Mouse (Mus musculus) kidney, embryonic 16.5 days (tissue): Measurements from ENCODE around the gene Hace1. TPM values are rescaled to one million over a fixed set of nuclear protein-coding genes. Genes with fewer than 3 reads are reported as not detected.

ENCODE experiments used
- ATAC-seq: fragments of 200-750 bp; cut with Nextera tagmentation; 2 replicates; pipeline ENCODE4 v1.8.0; 2017; ENCODE audit warnings: moderate TSS enrichment; ENCODE audit not compliant: low FRiP score, low TSS enrichment
- H3K27ac ChIP-seq: fragments of 300-500 bp; sonication (generic); 2 replicates; pipeline ENCODE4 v1.5.1; 2014; ENCODE audit warnings: low read length
- H3K27me3 ChIP-seq: fragments of 300-500 bp; sonication (generic); 2 replicates; pipeline ENCODE4 v1.6.1; 2014; ENCODE audit warnings: low read length, control low read depth, mixed read lengths; ENCODE audit not compliant: insufficient read depth
- H3K36me3 ChIP-seq: fragments of 300-500 bp; sonication (generic); 2 replicates; pipeline ENCODE4 v1.6.1; 2014; ENCODE audit warnings: low read length, control low read depth, mixed read lengths; ENCODE audit not compliant: insufficient read depth
- H3K4me1 ChIP-seq: fragments of 300-500 bp; sonication (generic); 2 replicates; pipeline ENCODE4 v1.6.1; 2014; ENCODE audit warnings: low read length, control low read depth, mixed read lengths; ENCODE audit not compliant: insufficient read depth
- H3K4me2 ChIP-seq: fragments of 300-500 bp; sonication (generic); replicated peaks from 2 replicates; pipeline ENCODE4 v1.6.1; 2014; ENCODE audit warnings: low read depth, low read length
- H3K4me3 ChIP-seq: fragments of 300-500 bp; sonication (generic); 2 replicates; pipeline ENCODE4 v1.5.1; 2014; ENCODE audit warnings: mild to moderate bottlenecking, low read length
- H3K9ac ChIP-seq: fragments of 300-500 bp; sonication (generic); replicated peaks from 2 replicates; pipeline ENCODE4 v1.6.1; 2014; ENCODE audit warnings: low read length
- H3K9me3 ChIP-seq: fragments of 300-500 bp; sonication (generic); 2 replicates; pipeline ENCODE4 v1.6.1; 2016; ENCODE audit warnings: low read length, control low read depth
- WGBS: fragments of 180-500 bp; shearing (Covaris S2); extraction: QIAGEN DNeasy Blood & Tissue Kit; methylation state at CpG from one replicate; pipeline ENCODE4 v1.1.7; 2014; 5-methylcytosine and 5-hydroxymethylcytosine counted together
- polyA plus RNA-seq: library from polyadenylated mRNA; unstranded; fragments of >200 nt; fragmentation: Nextera tagmentation; extraction: Ambion mirVana; gene quantifications from 2 replicates; pipeline ENCODE4 v1.2.1, GENCODE M21; 2015

The Hace1 gene
- polyA plus RNA-seq, 1 experiment from 2014 or later: 18.5 TPM

DNA sequence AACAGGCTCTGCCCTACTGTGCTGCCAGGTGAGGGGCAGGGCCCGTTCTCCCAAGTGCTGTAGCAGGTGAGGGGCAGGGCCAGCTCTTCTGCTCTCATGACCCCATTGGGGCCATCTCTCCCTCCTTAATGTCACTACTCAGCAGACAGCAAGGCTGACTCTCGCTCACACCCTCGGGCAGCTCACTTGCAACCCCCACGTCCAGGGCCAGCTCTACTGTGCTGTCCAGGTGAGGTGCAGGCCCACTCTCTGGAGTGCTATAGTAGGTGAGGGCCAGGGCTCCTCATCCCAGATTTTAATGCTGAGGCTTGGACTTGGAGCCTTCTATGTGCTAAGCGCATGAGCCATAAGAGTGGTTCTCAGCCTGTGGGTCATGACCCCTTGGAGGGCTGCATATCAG lies 38.4 kb downstream of the Hace1 start:
- peak; percentile 51; the same call in 1 of the 2 replicates for ATAC-seq
- Histone ChIP-seq H3K9me3 (no peaks in the 10 kb centered on the region), H3K36me3 (0 out of 2 replicates have a peak, but pooled peaks cover 5% of the 10 kb centered on the region), H3K4me3 (no peak overlapping the region), H3K4me1 (no peaks in the 10 kb centered on the region), H3K27me3 (no peaks in the 10 kb centered on the region), H3K27ac (no peak overlapping the region), H3K4me2 (no peak overlapping the region), H3K9ac (no peak overlapping the region)
- whole genome bisulfite sequencing: 87% methylated on average over 5 of the region's 5 CpGs

DNA sequence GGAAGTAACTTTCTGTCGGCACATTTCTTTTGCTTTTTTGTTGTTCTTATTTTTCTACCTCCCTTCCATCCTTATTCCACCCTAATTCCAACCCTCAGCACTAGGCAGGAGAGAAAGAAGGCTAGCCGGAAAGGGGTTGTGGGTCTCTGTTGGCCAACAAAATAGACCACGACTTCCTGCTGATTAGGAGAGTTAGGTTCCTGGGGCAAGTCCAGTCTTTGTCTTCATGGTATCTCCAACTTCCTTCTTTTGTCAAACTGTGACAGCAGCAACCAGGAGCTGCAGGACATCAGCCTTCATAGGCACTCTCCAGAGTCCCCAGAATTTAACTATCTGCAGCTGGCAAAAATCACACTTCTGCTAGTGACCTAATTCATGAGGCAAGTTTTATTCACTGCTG lies 41.4 kb downstream of the Hace1 start:
- no peak overlapping the region for H3K9ac ChIP-seq
- no peaks in the 10 kb centered on the region for H3K9me3 ChIP-seq
- H3K4me2 ChIP-seq: no peak overlapping the region
- 0 out of 2 replicates have a peak, but pooled peaks cover 3% of the 10 kb centered on the region for H3K36me3 ChIP-seq
- WGBS: 84% methylated on average over 3 of the region's 3 CpGs
- H3K27me3 ChIP-seq: no peaks in the 10 kb centered on the region
- no peak overlapping the region for H3K27ac ChIP-seq
- H3K4me3 ChIP-seq: no peak overlapping the region
- no peak for ATAC-seq
- no peaks in the 10 kb centered on the region for H3K4me1 ChIP-seq

DNA sequence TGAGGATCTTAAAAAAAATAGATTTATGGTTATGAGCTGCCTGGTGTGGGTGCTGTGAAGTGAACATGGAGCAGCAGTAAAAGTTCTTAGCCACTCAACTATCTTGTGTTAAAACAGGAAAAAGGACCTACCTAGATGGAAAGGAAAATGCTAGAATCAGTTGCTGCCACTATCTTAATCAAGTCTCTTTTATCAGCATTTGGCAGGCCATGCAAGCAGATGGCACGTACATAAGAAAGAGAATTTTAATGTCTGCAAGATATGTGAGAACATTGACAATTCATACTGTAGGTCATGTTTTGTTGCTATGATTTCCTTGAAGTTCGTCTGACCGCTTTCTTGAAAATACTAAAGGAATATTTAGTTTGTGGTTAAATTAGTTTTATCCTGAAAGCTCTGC lies 54.4 kb downstream of the Hace1 start:
- H3K27me3 ChIP-seq: no peaks in the 10 kb centered on the region
- no peaks in the 10 kb centered on the region for H3K9me3 ChIP-seq
- H3K4me1 ChIP-seq: no peaks in the 10 kb centered on the region
- H3K36me3 ChIP-seq: no peaks in the 10 kb centered on the region
- H3K9ac ChIP-seq: no peak overlapping the region
- 92% methylated on average over 3 of the region's 3 CpGs for WGBS
- no peak overlapping the region for H3K27ac ChIP-seq
- no peak overlapping the region for H3K4me3 ChIP-seq
- ATAC-seq: no peak
- no peak overlapping the region for H3K4me2 ChIP-seq

DNA sequence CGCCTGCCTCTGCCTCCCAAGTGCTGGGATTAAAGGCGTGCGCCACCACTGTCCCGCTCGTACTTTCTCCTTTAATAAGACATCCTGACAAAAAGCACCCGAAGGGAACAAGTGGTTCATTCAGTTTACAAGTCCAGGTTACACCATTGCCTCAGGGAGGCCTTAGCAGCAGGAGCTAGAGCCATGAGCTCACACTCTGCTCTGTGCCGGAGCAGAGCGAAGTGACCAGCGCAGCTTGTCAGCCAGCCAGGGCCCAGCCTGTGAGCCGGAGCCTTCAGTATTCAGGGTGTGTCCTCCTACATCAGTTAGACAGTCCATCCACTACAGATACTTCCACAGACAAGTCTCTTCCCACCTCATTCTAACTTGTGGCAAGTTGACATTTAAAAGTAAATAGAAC lies 55.0 kb downstream of the Hace1 start:
- Histone ChIP-seq H3K4me3 (no peak overlapping the region), H3K4me1 (no peaks in the 10 kb centered on the region), H3K27me3 (no peaks in the 10 kb centered on the region), H3K27ac (no peak overlapping the region), H3K36me3 (no peaks in the 10 kb centered on the region), H3K9me3 (no peaks in the 10 kb centered on the region), H3K4me2 (no peak overlapping the region), H3K9ac (no peak overlapping the region)
- 95% methylated on average over 10 of the region's 10 CpGs for WGBS
- no peak for ATAC-seq

DNA sequence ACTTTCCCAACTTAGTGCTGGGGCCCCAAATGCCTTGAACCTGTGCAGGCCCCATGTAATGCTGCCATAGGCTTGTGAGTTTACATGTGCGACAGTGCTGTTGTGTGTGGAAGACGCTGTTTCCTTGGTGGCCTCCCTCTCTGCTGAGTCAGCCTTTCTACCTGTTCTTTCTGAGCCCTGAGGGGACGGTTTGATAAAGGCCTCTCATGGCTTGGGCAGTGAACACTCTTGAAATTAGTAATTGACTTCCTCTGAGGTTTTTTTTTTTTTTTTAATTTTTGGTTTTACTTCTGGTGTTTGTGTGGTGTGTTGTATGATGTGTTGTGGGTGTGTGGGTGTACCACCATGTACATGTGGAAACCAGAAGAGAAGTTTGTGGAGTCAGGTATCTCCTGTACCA lies 57.6 kb downstream of the Hace1 start:
- no peaks in the 10 kb centered on the region for H3K27me3 ChIP-seq
- no peak overlapping the region for H3K9ac ChIP-seq
- 87% methylated on average over 3 of the region's 3 CpGs for WGBS

DNA sequence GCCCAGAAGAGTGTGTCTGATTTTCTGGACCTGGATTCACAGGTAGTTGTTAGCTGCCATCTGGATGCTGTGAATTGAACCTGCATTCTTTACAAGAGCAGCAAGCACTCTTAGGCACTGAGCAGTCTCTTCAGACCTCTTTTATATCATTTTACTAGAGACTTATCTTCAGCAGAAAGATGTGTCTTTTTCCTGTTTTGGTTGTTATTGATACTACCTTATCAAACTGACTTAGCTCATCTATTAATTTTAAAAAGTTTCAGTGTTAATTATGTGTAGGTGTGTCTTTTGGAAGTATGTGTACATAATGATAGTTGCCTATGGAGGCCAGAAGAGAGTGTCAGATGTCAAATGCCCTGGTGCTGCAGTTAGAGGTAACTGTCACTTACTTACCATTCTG lies 62.1 kb downstream of the Hace1 start:
- no peak overlapping the region for H3K9ac ChIP-seq
- ATAC-seq: no peak

More for the DNA sequence above, 57.6 kb downstream of the Hace1 start:
- H3K4me1 ChIP-seq: no peaks in the 10 kb centered on the region
- ATAC-seq: no peak
- H3K9me3 ChIP-seq: no peaks in the 10 kb centered on the region
- no peak overlapping the region for H3K4me3 ChIP-seq
- no peak overlapping the region for H3K27ac ChIP-seq
- H3K36me3 ChIP-seq: no peaks in the 10 kb centered on the region
- H3K4me2 ChIP-seq: no peak overlapping the region

DNA sequence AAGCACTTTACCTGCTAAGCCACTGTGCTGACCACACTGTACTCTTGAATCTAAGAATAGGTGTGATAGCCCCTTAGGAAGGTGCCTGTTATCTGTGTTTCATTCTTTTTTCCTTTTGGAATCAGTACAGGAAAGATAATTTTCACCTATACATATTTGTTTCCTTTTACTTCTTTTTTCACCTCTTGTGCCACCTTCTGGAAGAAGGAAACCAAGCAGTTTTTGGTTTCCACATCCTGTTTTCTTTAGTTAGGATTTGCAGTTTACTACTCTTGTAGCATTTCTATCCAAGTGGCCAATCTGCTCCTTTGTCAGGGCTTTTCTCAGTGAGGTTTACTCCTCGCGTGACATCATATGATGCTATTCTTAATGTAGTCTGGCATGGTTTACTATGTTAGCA lies 76.4 kb downstream of the Hace1 start:
- no peak for ATAC-seq
- Histone ChIP-seq H3K9me3 (no peaks in the 10 kb centered on the region), H3K9ac (no peak overlapping the region), H3K4me1 (no peaks in the 10 kb centered on the region), H3K27me3 (no peaks in the 10 kb centered on the region), H3K36me3 (peaks cover 3% of the 10 kb centered on the region; the same call in 1 of the 2 replicates), H3K4me2 (no peak overlapping the region), H3K4me3 (no peak overlapping the region), H3K27ac (no peak overlapping the region)
- 93% methylated on average over 2 of the region's 2 CpGs for WGBS

More for the DNA sequence above, 62.1 kb downstream of the Hace1 start:
- H3K4me2 ChIP-seq: no peak overlapping the region
- no peaks in the 10 kb centered on the region for H3K4me1 ChIP-seq
- H3K9me3 ChIP-seq: peaks cover 6% of the 10 kb centered on the region; the same call in 1 of the 2 replicates
- peaks cover 8% of the 10 kb centered on the region for H3K36me3 ChIP-seq
- no peaks in the 10 kb centered on the region for H3K27me3 ChIP-seq
- no peak overlapping the region for H3K4me3 ChIP-seq
- no peak overlapping the region for H3K27ac ChIP-seq

DNA sequence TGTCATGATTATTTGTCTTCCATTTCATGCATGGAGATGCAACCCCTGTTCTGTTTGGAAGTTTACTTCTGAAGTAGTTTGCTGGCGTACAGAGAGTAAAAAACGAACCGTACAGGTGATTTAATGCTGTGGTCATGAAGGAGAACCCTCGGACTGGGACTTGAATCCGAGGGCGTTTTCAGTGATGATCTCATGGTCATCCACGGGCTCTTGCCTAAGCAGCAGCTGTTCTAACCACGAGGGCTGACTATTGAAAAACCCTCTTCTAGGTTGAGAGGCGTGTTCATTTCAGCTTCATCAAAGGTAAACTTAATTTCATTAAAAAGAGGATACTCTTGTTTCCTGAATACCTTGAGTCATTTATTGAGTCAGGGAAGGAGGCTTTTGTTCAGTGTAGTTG lies 84.4 kb downstream of the Hace1 start:
- no peaks in the 10 kb centered on the region for H3K9me3 ChIP-seq
- H3K9ac ChIP-seq: no peak overlapping the region
- no peak for ATAC-seq
- no peak overlapping the region for H3K4me3 ChIP-seq
- H3K4me2 ChIP-seq: no peak overlapping the region
- H3K36me3 ChIP-seq: no peaks in the 10 kb centered on the region
- no peaks in the 10 kb centered on the region for H3K27me3 ChIP-seq
- WGBS: 78% methylated on average over 9 of the region's 9 CpGs
- H3K4me1 ChIP-seq: no peaks in the 10 kb centered on the region
- H3K27ac ChIP-seq: no peak overlapping the region

DNA sequence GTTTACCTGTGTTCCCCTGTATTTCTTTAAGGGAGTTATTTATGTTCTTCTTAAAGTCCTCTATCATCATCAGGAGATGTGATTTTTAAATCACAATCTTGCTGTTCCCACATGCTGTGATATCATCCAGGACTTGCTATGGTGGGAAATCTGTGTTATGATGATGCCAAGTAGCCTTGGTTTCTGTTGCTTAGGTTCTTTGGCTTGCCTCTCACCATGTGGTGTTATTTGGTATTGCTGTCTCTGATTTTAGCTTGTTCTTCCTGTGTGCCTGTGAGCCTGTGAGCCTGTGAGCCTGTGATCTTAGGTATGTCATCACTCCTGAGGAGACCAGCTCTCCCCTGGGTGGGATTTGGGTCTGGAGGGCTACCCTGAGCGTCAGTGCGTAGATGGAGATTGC lies 90.6 kb downstream of the Hace1 start:
- no peak for ATAC-seq
- Histone ChIP-seq H3K27ac (no peak overlapping the region), H3K4me3 (no peak overlapping the region), H3K4me2 (no peak overlapping the region), H3K36me3 (0 out of 2 replicates have a peak, but pooled peaks cover 3% of the 10 kb centered on the region), H3K27me3 (no peaks in the 10 kb centered on the region), H3K9me3 (no peaks in the 10 kb centered on the region), H3K4me1 (no peaks in the 10 kb centered on the region), H3K9ac (no peak overlapping the region)
- WGBS: 97% methylated on average over 2 of the region's 2 CpGs

DNA sequence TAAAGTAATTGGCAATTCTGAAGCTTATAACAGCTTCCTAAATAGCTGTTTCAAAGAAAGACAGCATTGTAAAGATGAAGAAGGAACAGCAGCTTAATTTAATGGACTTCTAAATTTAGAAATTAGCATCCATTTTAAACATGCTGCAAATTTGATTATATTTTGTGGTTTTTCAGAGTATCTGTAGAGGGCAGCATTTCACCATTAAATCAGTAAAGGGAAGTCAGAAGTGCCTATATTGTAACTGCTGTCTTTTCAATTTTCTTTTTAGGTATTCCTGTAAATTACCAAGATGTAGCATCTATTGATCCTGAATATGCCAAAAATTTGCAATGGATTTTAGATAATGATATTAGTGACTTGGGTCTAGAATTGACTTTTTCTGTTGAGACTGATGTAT lies 99.2 kb downstream of the Hace1 start:
- Histone ChIP-seq H3K4me2 (no peak overlapping the region), H3K27me3 (no peaks in the 10 kb centered on the region), H3K36me3 (peaks cover 8% of the 10 kb centered on the region; the same call in 1 of the 2 replicates), H3K4me3 (no peak overlapping the region), H3K4me1 (no peaks in the 10 kb centered on the region), H3K9ac (no peak overlapping the region), H3K27ac (no peak overlapping the region), H3K9me3 (no peaks in the 10 kb centered on the region)
- no peak for ATAC-seq

DNA sequence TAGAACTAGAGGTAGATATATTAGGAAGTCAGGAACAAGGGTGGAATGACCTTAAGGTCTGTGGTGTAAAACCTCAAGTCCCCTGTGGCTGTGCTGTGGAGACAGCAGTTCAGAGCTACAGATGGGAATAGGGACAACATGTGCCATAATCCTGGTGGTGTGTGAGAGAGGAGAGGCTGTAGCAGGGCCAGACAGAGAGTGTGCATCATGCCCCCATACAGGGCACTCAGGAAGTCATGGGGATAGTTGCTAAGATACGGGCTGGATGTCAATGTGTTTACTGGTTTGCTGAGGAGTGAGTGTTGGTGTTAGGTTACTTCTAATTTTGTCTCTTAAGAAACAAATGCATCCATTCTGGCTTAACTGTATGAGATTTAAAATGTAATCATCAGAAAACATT lies 108.6 kb downstream of the Hace1 start:
- no peak overlapping the region for H3K4me2 ChIP-seq
- H3K27ac ChIP-seq: no peak overlapping the region
- H3K27me3 ChIP-seq: no peaks in the 10 kb centered on the region
- no peak overlapping the region for H3K4me3 ChIP-seq
- no peaks in the 10 kb centered on the region for H3K4me1 ChIP-seq
- H3K9ac ChIP-seq: no peak overlapping the region
- no peaks in the 10 kb centered on the region for H3K36me3 ChIP-seq
- ATAC-seq: no peak
- 95% methylated on average over 1 of the region's 1 CpGs for WGBS
- H3K9me3 ChIP-seq: no peaks in the 10 kb centered on the region
